Mouse (Mus musculus): Measurements from ENCODE around the gene Gm4969. TPM values are rescaled to one million over a fixed set of nuclear protein-coding genes. Genes with fewer than 3 reads are reported as not detected.

Gene Gm4969
- polyA plus RNA-seq, 1 experiment, result 16.4 TPM

DNA sequence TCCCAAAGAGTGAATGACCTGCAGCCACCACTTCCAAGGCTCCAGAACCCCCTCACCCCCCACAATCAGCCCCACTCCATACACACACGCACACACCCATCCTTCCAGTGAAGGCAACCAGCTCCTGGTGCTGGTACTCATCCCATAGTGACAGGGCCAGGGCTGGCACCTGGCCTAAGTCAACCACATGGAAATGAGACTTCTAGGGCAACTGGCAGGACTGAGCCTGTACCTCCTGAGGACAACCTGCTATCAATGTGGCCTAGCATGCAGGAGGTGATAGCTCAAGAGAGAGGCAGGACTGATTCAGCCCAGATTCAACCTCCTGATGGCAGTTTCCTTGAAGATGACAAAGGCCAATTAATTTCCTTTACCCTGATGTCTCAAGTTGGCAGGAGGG, 17.9 kb downstream of the Gm4969 start:
- Histone ChIP-seq H3K4me3 (ENCODE audit: control insufficient read depth, low read depth, low read length) (no peak overlapping the region), H3K4me1 (ENCODE audit: control insufficient read depth, insufficient read depth, low read length) (peaks cover 14% of the 10 kb centered on the region), H3K27ac (ENCODE audit: control insufficient read depth, insufficient read depth, low read depth, low read length) (no peak overlapping the region), H3K36me3 (ENCODE audit: control insufficient read depth, insufficient read depth, low read length) (no peaks in the 10 kb centered on the region), H3K27me3 (ENCODE audit: control insufficient read depth, insufficient read depth, low read length) (no peaks in the 10 kb centered on the region)
- TF ChIP-seq CTCF (IDR thresholded peaks at IDR 0.05; ENCODE audit: control insufficient read depth, insufficient read depth, insufficient replicate concordance, low read depth, low read length) (no peak), POLR2A (IDR thresholded peaks at IDR 0.05; ENCODE audit: control insufficient read depth, low read depth, low read length) (no peak)

DNA sequence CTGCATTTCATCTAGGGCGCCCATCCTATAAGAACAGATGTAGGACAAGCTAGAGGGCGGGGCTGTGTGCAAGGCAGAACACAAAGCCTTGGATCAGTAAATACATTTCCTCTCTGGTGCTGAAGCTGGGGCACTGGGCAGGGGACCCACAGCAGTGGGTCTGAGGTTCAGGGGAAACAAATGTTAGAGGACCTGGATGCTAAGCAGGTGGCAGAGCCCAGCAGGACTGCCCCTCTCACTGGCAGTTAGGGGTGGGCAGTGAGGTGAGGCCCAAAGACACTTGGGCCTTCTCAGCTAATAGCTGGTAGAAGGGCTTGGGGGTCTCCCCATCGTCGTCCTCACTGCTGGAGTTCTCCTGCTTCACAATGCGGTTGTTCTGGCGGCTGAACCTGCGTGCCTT, 19.4 kb downstream of the Gm4969 start:
- H3K36me3 ChIP-seq (ENCODE audit: control insufficient read depth, insufficient read depth, low read length), result no peaks in the 10 kb centered on the region
- H3K4me3 ChIP-seq (ENCODE audit: control insufficient read depth, low read depth, low read length), result no peak overlapping the region
- TF ChIP-seq CTCF (IDR thresholded peaks at IDR 0.05; ENCODE audit: control insufficient read depth, insufficient read depth, insufficient replicate concordance, low read depth, low read length) (no peak), POLR2A (IDR thresholded peaks at IDR 0.05; ENCODE audit: control insufficient read depth, low read depth, low read length) (no peak)
- H3K4me1 ChIP-seq (ENCODE audit: control insufficient read depth, insufficient read depth, low read length), result peaks cover 23% of the 10 kb centered on the region
- H3K27ac ChIP-seq (ENCODE audit: control insufficient read depth, insufficient read depth, low read depth, low read length), result no peak overlapping the region
- no peaks in the 10 kb centered on the region for H3K27me3 ChIP-seq (ENCODE audit: control insufficient read depth, insufficient read depth, low read length)

DNA sequence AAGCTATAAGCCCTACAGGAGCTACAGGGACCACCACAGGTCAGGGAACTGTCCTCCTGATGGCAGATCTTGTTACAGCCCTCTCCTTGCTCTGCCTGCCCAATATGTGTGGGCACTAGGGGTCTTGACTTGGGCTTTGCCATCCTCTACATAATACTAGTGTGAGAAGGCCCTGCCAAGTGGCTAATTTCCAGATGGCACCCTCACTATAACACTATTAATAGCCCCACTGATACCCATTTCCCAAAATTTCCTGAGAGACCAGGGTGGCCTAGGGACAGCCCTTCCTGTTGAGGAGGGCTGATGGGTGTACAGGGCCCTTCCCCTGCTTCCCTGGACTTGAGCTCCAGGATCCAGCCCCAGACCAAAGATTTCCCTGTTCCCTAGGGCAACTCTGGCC, 20.3 kb downstream of the Gm4969 start:
- TF ChIP-seq CTCF (IDR thresholded peaks at IDR 0.05; ENCODE audit: control insufficient read depth, insufficient read depth, insufficient replicate concordance, low read depth, low read length), result no peak
- TF ChIP-seq POLR2A (IDR thresholded peaks at IDR 0.05; ENCODE audit: control insufficient read depth, low read depth, low read length), result no peak
- Histone ChIP-seq H3K27ac (ENCODE audit: control insufficient read depth, insufficient read depth, low read depth, low read length) (no peak overlapping the region), H3K4me1 (ENCODE audit: control insufficient read depth, insufficient read depth, low read length) (peaks cover 30% of the 10 kb centered on the region), H3K27me3 (ENCODE audit: control insufficient read depth, insufficient read depth, low read length) (no peaks in the 10 kb centered on the region), H3K4me3 (ENCODE audit: control insufficient read depth, low read depth, low read length) (no peak overlapping the region), H3K36me3 (ENCODE audit: control insufficient read depth, insufficient read depth, low read length) (no peaks in the 10 kb centered on the region)

- no peaks in the 10 kb centered on the region for H3K27me3 ChIP-seq (ENCODE audit: control insufficient read depth, insufficient read depth, low read length)
- no peak overlapping the region for H3K4me3 ChIP-seq (ENCODE audit: control insufficient read depth, low read depth, low read length)
- H3K36me3 ChIP-seq (ENCODE audit: control insufficient read depth, insufficient read depth, low read length), result no peaks in the 10 kb centered on the region
- TF ChIP-seq CTCF (IDR thresholded peaks at IDR 0.05; ENCODE audit: control insufficient read depth, insufficient read depth, insufficient replicate concordance, low read depth, low read length) (no peak), POLR2A (IDR thresholded peaks at IDR 0.05; ENCODE audit: control insufficient read depth, low read depth, low read length) (no peak)
- peaks cover 36% of the 10 kb centered on the region for H3K4me1 ChIP-seq (ENCODE audit: control insufficient read depth, insufficient read depth, low read length)
- H3K27ac ChIP-seq (ENCODE audit: control insufficient read depth, insufficient read depth, low read depth, low read length), result no peak overlapping the region
These were observed 21.0 kb downstream of the Gm4969 start for GRCm38 (mm10) chr7:19097217-19097616.

DNA sequence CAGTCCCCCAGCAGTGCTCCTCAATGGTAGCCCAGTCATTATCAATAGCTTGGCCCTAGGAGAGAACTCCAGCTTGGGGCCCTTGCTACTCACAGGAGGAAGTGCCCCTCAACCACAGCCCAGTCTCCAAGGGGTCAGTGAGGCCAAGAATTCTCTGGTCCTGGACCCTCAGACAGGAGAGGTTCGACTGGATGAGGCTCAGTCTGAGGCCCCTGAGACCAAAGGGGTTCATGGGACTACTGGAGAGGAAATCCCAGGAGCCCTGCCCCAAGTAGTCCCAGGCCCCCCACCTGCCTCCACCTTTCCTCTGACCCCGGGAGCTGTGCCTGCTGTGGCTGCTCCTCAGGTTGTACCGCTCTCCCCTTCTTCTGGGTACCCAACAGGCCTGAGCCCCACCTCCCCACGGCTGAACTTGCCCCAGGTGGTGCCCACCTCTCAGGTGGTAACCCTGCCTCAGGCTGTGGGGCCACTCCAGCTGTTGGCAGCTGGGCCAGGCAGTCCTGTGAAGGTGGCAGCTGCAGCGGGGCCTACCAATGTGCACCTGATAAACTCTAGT, 21.7 kb downstream of the Gm4969 start:
- TF ChIP-seq POLR2A (IDR thresholded peaks at IDR 0.05; ENCODE audit: control insufficient read depth, low read depth, low read length) (no peak), CTCF (IDR thresholded peaks at IDR 0.05; ENCODE audit: control insufficient read depth, insufficient read depth, insufficient replicate concordance, low read depth, low read length) (no peak)
- no peak overlapping the region for H3K27ac ChIP-seq (ENCODE audit: control insufficient read depth, insufficient read depth, low read depth, low read length)
- no peaks in the 10 kb centered on the region for H3K27me3 ChIP-seq (ENCODE audit: control insufficient read depth, insufficient read depth, low read length)
- no peak overlapping the region for H3K4me3 ChIP-seq (ENCODE audit: control insufficient read depth, low read depth, low read length)
- peaks cover 43% of the 10 kb centered on the region for H3K4me1 ChIP-seq (ENCODE audit: control insufficient read depth, insufficient read depth, low read length)
- H3K36me3 ChIP-seq (ENCODE audit: control insufficient read depth, insufficient read depth, low read length), result no peaks in the 10 kb centered on the region; the same call in 1 of the 2 replicates

DNA sequence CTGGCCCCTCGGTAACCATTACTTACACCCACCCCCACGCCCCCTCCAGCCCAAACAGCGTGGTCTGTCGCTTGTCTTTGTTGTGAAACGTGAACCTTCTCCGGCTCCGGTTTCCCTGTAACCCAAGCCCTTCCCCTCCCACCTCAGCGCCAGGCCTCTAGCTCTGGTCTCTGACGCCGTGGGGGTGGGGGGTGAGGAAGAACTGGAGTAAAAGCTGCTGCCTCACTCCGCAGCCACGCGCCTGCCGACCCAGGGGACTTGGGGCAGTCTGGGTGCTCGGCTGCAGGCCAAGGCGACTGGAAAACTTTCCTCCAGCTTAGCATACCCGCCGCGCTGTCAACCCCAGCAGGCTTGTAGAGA, 22.4 kb downstream of the Gm4969 start:
- peaks cover 48% of the 10 kb centered on the region for H3K4me1 ChIP-seq (ENCODE audit: control insufficient read depth, insufficient read depth, low read length)
- TF ChIP-seq POLR2A (IDR thresholded peaks at IDR 0.05; ENCODE audit: control insufficient read depth, low read depth, low read length) (no peak), CTCF (IDR thresholded peaks at IDR 0.05; ENCODE audit: control insufficient read depth, insufficient read depth, insufficient replicate concordance, low read depth, low read length) (no peak)
- H3K27ac ChIP-seq (ENCODE audit: control insufficient read depth, insufficient read depth, low read depth, low read length), result no peak overlapping the region
- no peak overlapping the region for H3K4me3 ChIP-seq (ENCODE audit: control insufficient read depth, low read depth, low read length)
- no peaks in the 10 kb centered on the region; the same call in 1 of the 2 replicates for H3K36me3 ChIP-seq (ENCODE audit: control insufficient read depth, insufficient read depth, low read length)
- no peaks in the 10 kb centered on the region for H3K27me3 ChIP-seq (ENCODE audit: control insufficient read depth, insufficient read depth, low read length)

DNA sequence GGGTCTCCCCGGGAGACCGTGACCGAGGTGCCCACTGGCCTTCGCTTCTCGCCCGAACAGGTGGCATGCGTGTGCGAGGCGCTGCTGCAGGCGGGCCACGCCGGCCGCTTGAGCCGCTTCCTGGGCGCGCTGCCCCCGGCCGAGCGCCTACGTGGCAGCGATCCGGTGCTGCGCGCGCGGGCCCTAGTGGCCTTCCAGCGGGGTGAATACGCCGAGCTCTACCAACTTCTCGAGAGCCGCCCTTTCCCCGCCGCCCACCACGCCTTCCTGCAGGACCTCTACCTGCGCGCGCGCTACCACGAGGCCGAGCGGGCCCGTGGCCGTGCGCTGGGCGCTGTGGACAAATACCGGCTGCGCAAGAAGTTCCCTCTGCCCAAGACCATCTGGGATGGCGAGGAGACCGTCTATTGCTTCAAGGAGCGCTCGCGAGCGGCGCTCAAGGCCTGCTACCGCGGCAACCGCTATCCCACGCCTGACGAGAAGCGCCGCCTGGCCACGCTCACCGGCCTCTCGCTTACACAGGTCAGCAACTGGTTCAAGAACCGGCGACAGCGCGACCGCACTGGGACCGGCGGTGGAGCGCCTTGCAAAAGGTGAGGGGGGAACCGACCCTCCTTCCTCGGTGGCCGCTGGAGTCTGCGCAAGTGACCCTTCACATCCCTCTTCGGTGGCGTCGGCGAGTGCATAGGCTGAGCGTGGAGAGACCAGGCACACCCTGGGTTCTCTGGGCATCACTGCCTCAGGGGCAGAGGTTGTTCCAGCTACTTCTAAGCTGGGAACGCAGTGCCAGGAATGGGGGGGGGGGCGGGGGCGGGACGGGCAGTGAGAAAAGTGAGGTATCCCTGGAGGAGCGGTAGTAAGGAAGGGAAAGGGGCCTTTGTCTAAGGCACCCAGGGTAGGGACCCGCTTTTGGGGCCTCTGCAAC, 23.1 kb downstream of the Gm4969 start:
- Histone ChIP-seq H3K4me3 (ENCODE audit: control insufficient read depth, low read depth, low read length) (peak overlapping the region; percentile 76), H3K36me3 (ENCODE audit: control insufficient read depth, insufficient read depth, low read length) (no peaks in the 10 kb centered on the region; the same call in 1 of the 2 replicates), H3K27ac (ENCODE audit: control insufficient read depth, insufficient read depth, low read depth, low read length) (peak overlapping the region; percentile 5), H3K4me1 (ENCODE audit: control insufficient read depth, insufficient read depth, low read length) (peaks cover 48% of the 10 kb centered on the region), H3K27me3 (ENCODE audit: control insufficient read depth, insufficient read depth, low read length) (no peaks in the 10 kb centered on the region)
- no peak for TF ChIP-seq POLR2A (IDR thresholded peaks at IDR 0.05; ENCODE audit: control insufficient read depth, low read depth, low read length)
- TF ChIP-seq CTCF (IDR thresholded peaks at IDR 0.05; ENCODE audit: control insufficient read depth, insufficient read depth, insufficient replicate concordance, low read depth, low read length), result no peak
